Mouse (Mus musculus) embryonic facial prominence, embryonic 14.5 days (tissue): ENCODE measurements around the gene Nr1h5. TPM values are rescaled to one million over a fixed set of nuclear protein-coding genes. Genes with fewer than 3 reads are reported as not detected.

Source experiments
- ATAC-seq: fragments of 200-750 bp; cut with Nextera tagmentation; 2 replicates; pipeline ENCODE4 v1.8.0; 2017; ENCODE audit warnings: low read depth, moderate number of reproducible peaks, moderate TSS enrichment
- DNase-seq: peaks from one replicate; pipeline ENCODE4 v3.0.0-alpha.2; 2015; ENCODE audit warnings: low spot score
- H3K27ac ChIP-seq: fragments of 300-500 bp; sonication (generic); replicated peaks from 2 replicates; pipeline ENCODE4 v1.5.1; 2014; ENCODE audit warnings: low read depth, mild to moderate bottlenecking, low read length, moderate library complexity
- H3K27me3 ChIP-seq: fragments of 300-500 bp; sonication (generic); replicated peaks from 2 replicates; pipeline ENCODE4 v1.6.1; 2014; ENCODE audit warnings: low read length; ENCODE audit not compliant: control insufficient read depth, insufficient read depth
- H3K36me3 ChIP-seq: fragments of 300-500 bp; sonication (generic); 2 replicates; pipeline ENCODE4 v1.6.1; 2014; ENCODE audit warnings: low read length, mixed read lengths; ENCODE audit not compliant: control insufficient read depth, insufficient read depth
- H3K4me1 ChIP-seq: fragments of 300-500 bp; sonication (generic); 2 replicates; pipeline ENCODE4 v1.6.1; 2014; ENCODE audit warnings: antibody characterized with exemption, low read length; ENCODE audit not compliant: control insufficient read depth, insufficient read depth
- H3K4me2 ChIP-seq: fragments of 300-500 bp; sonication (generic); 2 replicates; pipeline ENCODE4 v1.6.1; 2014; ENCODE audit warnings: low read depth, mild to moderate bottlenecking, low read length, moderate library complexity, mixed read lengths
- H3K4me3 ChIP-seq: fragments of 300-500 bp; sonication (generic); 2 replicates; pipeline ENCODE4 v1.5.1; 2014; ENCODE audit warnings: low read depth, mild to moderate bottlenecking, low read length
- H3K9ac ChIP-seq: fragments of 300-500 bp; sonication (generic); 2 replicates; pipeline ENCODE4 v1.6.1; 2014; ENCODE audit warnings: low read depth, mild to moderate bottlenecking, low read length, moderate library complexity, mixed read lengths
- H3K9me3 ChIP-seq: fragments of 300-500 bp; sonication (generic); 2 replicates; pipeline ENCODE4 v1.6.1; 2016; ENCODE audit warnings: low read length; ENCODE audit not compliant: control insufficient read depth
- WGBS: fragments of 180-500 bp; shearing (Covaris S2); extraction: QIAGEN DNeasy Blood & Tissue Kit; methylation state at CpG from one replicate; pipeline ENCODE4 v1.1.7; 2014; 5-methylcytosine and 5-hydroxymethylcytosine counted together
- polyA plus RNA-seq: library from polyadenylated mRNA; unstranded; fragments of >200 nt; fragmentation: Nextera tagmentation; extraction: Ambion mirVana; gene quantifications from 2 replicates; pipeline ENCODE4 v1.2.1, GENCODE M21; 2014

Gene Nr1h5
- polyA plus RNA-seq = 0.06 TPM in 1 of 2 replicates, not detected in the other

GRCm38 (mm10) chr3:102964033-102964432, at the start of gene Nr1h5:
TSS of gene Nr1h5 (minus strand) at chr3:102964133.
- ATAC-seq (no peak), DNase-seq (no peak)
- H3K36me3 ChIP-seq = no peaks in the 10 kb centered on the region
- H3K27me3 ChIP-seq = no peaks in the 10 kb centered on the region
- 44% methylated on average over 3 of the region's 3 CpGs for WGBS
- H3K4me2 ChIP-seq = no peak within 1 kb of the TSS
- H3K4me1 ChIP-seq = no peaks in the 10 kb centered on the region
- no peak within 1 kb of the TSS for H3K27ac ChIP-seq
- no peak within 1 kb of the TSS for H3K9ac ChIP-seq
- H3K9me3 ChIP-seq = no peaks in the 10 kb centered on the region
- H3K4me3 ChIP-seq = no peak within 1 kb of the TSS

- Histone ChIP-seq H3K4me1 (peaks cover 2% of the 10 kb centered on the region), H3K4me2 (no peak overlapping the region), H3K27me3 (no peaks in the 10 kb centered on the region), H3K9me3 (0 out of 2 replicates have a peak, but pooled peaks cover 5% of the 10 kb centered on the region), H3K36me3 (peaks cover 69% of the 10 kb centered on the region), H3K9ac (no peak overlapping the region), H3K4me3 (no peak overlapping the region), H3K27ac (no peak overlapping the region)
- ATAC-seq = no peak
- no peak for DNase-seq
- WGBS = 94% methylated on average over 7 of the region's 7 CpGs
Measured at GRCm38 (mm10) chr3:103001595-103001994, 37.7 kb upstream of the Nr1h5 start.

GRCm38 (mm10) chr3:102997591-102997990, 33.7 kb upstream of the Nr1h5 start:
- no peak overlapping the region for H3K9ac ChIP-seq

GRCm38 (mm10) chr3:102997036-102997435, 33.1 kb upstream of the Nr1h5 start:
- whole genome bisulfite sequencing = 63% methylated on average over 10 of the region's 10 CpGs
- no peak overlapping the region for H3K9ac ChIP-seq

More at GRCm38 (mm10) chr3:102997591-102997990, 33.7 kb upstream of the Nr1h5 start:
- 93% methylated on average over 3 of the region's 3 CpGs for WGBS
- DNase-seq = no peak
- Histone ChIP-seq H3K9me3 (0 out of 2 replicates have a peak, but pooled peaks cover 5% of the 10 kb centered on the region), H3K27ac (no peak overlapping the region), H3K4me1 (peaks cover 10% of the 10 kb centered on the region), H3K27me3 (no peaks in the 10 kb centered on the region), H3K4me2 (no peak overlapping the region), H3K36me3 (peaks cover 41% of the 10 kb centered on the region), H3K4me3 (no peak overlapping the region)
- ATAC-seq = no peak

GRCm38 (mm10) chr3:102995605-102996321, 31.8 kb upstream of the Nr1h5 start, which contains the start of gene Sike1:
TSS of gene Sike1 (plus strand) at chr3:102995708.
- peak within 1 kb of the TSS; percentile 92 for H3K27ac ChIP-seq
- 0 out of 2 replicates have a peak, but pooled peaks cover 5% of the 10 kb centered on the region for H3K9me3 ChIP-seq
- whole genome bisulfite sequencing = under 1% methylated on average over 33 of the region's 60 CpGs
- peaks cover 25% of the 10 kb centered on the region for H3K36me3 ChIP-seq
- peak within 1 kb of the TSS; percentile 84 for H3K9ac ChIP-seq
- ATAC-seq (peak; percentile 99), DNase-seq (peak; percentile 95)
- no peaks in the 10 kb centered on the region for H3K27me3 ChIP-seq
- H3K4me1 ChIP-seq = peaks cover 10% of the 10 kb centered on the region
- peak within 1 kb of the TSS; percentile 75 for H3K4me3 ChIP-seq
- peak within 1 kb of the TSS; percentile 64 for H3K4me2 ChIP-seq

More at GRCm38 (mm10) chr3:102997036-102997435, 33.1 kb upstream of the Nr1h5 start:
- Histone ChIP-seq H3K4me1 (peaks cover 10% of the 10 kb centered on the region), H3K9me3 (0 out of 2 replicates have a peak, but pooled peaks cover 5% of the 10 kb centered on the region), H3K27me3 (no peaks in the 10 kb centered on the region), H3K4me2 (no peak overlapping the region), H3K36me3 (peaks cover 36% of the 10 kb centered on the region), H3K4me3 (no peak overlapping the region), H3K27ac (no peak overlapping the region)
- DNase-seq (peak; percentile 36), ATAC-seq (no peak)

GRCm38 (mm10) chr3:102995233-102995604, 31.3 kb upstream of the Nr1h5 start:
- Histone ChIP-seq H3K27me3 (no peaks in the 10 kb centered on the region), H3K9ac (peak overlapping the region; percentile 84), H3K9me3 (0 out of 2 replicates have a peak, but pooled peaks cover under 1% of the 10 kb centered on the region), H3K27ac (peak overlapping the region; percentile 92), H3K36me3 (peaks cover 19% of the 10 kb centered on the region), H3K4me3 (peak overlapping the region; percentile 75), H3K4me1 (peaks cover 10% of the 10 kb centered on the region), H3K4me2 (peak overlapping the region; percentile 64)
- no peak for DNase-seq
- 53% methylated on average over 7 of the region's 7 CpGs for WGBS
- ATAC-seq = 0 out of 2 replicates have a peak, but pooled peaks have one; percentile 2

GRCm38 (mm10) chr3:102992936-102993335, 29.0 kb upstream of the Nr1h5 start:
- 37% methylated on average over 3 of the region's 3 CpGs for WGBS
- peaks cover 10% of the 10 kb centered on the region for H3K4me1 ChIP-seq
- H3K4me2 ChIP-seq = no peak overlapping the region
- no peaks in the 10 kb centered on the region for H3K9me3 ChIP-seq
- no peak overlapping the region for H3K27ac ChIP-seq
- H3K4me3 ChIP-seq = no peak overlapping the region
- no peaks in the 10 kb centered on the region for H3K36me3 ChIP-seq
- H3K9ac ChIP-seq = no peak overlapping the region
- H3K27me3 ChIP-seq = no peaks in the 10 kb centered on the region
- ATAC-seq (no peak), DNase-seq (peak; percentile 38)

GRCm38 (mm10) chr3:102991041-102991440, 27.1 kb upstream of the Nr1h5 start:
- no peaks in the 10 kb centered on the region for H3K27me3 ChIP-seq
- no peak overlapping the region for H3K9ac ChIP-seq
- no peaks in the 10 kb centered on the region for H3K36me3 ChIP-seq
- 73% methylated on average over 8 of the region's 8 CpGs for WGBS
- H3K9me3 ChIP-seq = no peaks in the 10 kb centered on the region
- peaks cover 4% of the 10 kb centered on the region; the same call in 1 of the 2 replicates for H3K4me1 ChIP-seq
- H3K4me2 ChIP-seq = no peak overlapping the region
- no peak overlapping the region for H3K4me3 ChIP-seq
- no peak for ATAC-seq
- H3K27ac ChIP-seq = no peak overlapping the region
- no peak for DNase-seq
